Mouse (Mus musculus): ENCODE data around the gene Ago4. TPM values are rescaled to one million over a fixed set of nuclear protein-coding genes. Genes with fewer than 3 reads are reported as not detected.

Gene Ago4
- total RNA-seq, 2 experiments from 2014 or later: 5.9 to 8.4 TPM

Small RNA genes within 50 kb of the gene (microRNA-seq; reads per million reads assigned to microRNA genes)
- 0 reads per million in 2 experiments for gene Mir7119

Other genes with a start within 250 kb of the Ago4 start
- 1 to 10 TPM; 1.1 to 1.7 TPM for gene Col8a2, start 246.7 kb downstream of the Ago4 start, total RNA-seq (2021)
- gene Adprhl2, start 211.8 kb downstream of the Ago4 start, total RNA-seq (2021): 10 to 100 TPM; 23.9 to 27.0 TPM
- 1 to 10 TPM; 2.1 to 2.5 TPM for gene Tekt2, start 207.8 kb downstream of the Ago4 start, total RNA-seq (2021)
- gene Ago3, start 103.9 kb downstream of the Ago4 start, total RNA-seq (2021): 10 to 100 TPM; 35.9 to 36.0 TPM
- gene Ago1, start 64.9 kb downstream of the Ago4 start, total RNA-seq (2021): 10 to 100 TPM; 45.7 to 47.2 TPM
- 1 to 10 TPM; 1.2 to 1.6 TPM for gene Clspn, start 23.5 kb upstream of the Ago4 start, total RNA-seq (2021)
- 10 to 100 TPM; 74.8 to 76.0 TPM for gene 5730409E04Rik, start 76.3 kb upstream of the Ago4 start, total RNA-seq (2021)
- gene Psmb2, start 144.2 kb upstream of the Ago4 start, total RNA-seq (2021): 10 to 100 TPM; 92.5 to 93.7 TPM
- gene Tfap2e, start 202.8 kb upstream of the Ago4 start, total RNA-seq (2021): not detected
- 100 to 1,000 TPM; 920 to 932 TPM for gene Ncdn, start 220.0 kb upstream of the Ago4 start, total RNA-seq (2021)
- gene AU040320, start 220.1 kb upstream of the Ago4 start, total RNA-seq (2021): 10 to 100 TPM; 51.5 to 65.0 TPM